Mouse (Mus musculus) testis, adult 2 months (tissue): ENCODE measurements at regions not wholly inside any gene's neighbourhood (a gene's known extent, or its start where the extent isn't known, plus 50 kb on each side); places are given as distances from the start of the nearest gene placed in this dataset.

Experiments
- H3K27ac ChIP-seq: fragments of 200-500 bp; 2 replicates; pipeline ENCODE4 v1.5.1; 2012; ENCODE audit warnings: low read depth, low read length; ENCODE audit not compliant: control insufficient read depth, insufficient read depth
- H3K27me3 ChIP-seq: fragments of 200-500 bp; 2 replicates; pipeline ENCODE4 v1.6.1; 2012; ENCODE audit warnings: mild to moderate bottlenecking, low read length, moderate library complexity; ENCODE audit not compliant: control insufficient read depth, insufficient read depth
- H3K36me3 ChIP-seq: fragments of 200-500 bp; 2 replicates; pipeline ENCODE4 v1.6.1; 2012; ENCODE audit warnings: mild to moderate bottlenecking, low read length; ENCODE audit not compliant: control insufficient read depth, insufficient read depth
- H3K4me1 ChIP-seq: fragments of 200-500 bp; 2 replicates; pipeline ENCODE4 v1.6.1; 2012; ENCODE audit warnings: low read length; ENCODE audit not compliant: control insufficient read depth, insufficient read depth
- H3K4me3 ChIP-seq: fragments of 200-500 bp; 2 replicates; pipeline ENCODE4 v1.5.1; 2012; ENCODE audit warnings: low read depth, mild to moderate bottlenecking, low read length, moderate library complexity, mixed read lengths; ENCODE audit not compliant: control insufficient read depth
- CTCF ChIP-seq: fragments of 200-500 bp; IDR thresholded peaks from 2 replicates; pipeline ENCODE4 v1.5.1; 2012; ENCODE audit warnings: low read depth, mild to moderate bottlenecking, inconsistent platforms, low read length, moderate library complexity; ENCODE audit not compliant: control insufficient read depth, insufficient read depth, insufficient replicate concordance
- POLR2A ChIP-seq: fragments of 200-500 bp; IDR thresholded peaks from 2 replicates; pipeline ENCODE4 v1.6.1; 2012; ENCODE audit warnings: low read depth, mild to moderate bottlenecking, inconsistent platforms, low read length, moderate library complexity; ENCODE audit not compliant: control insufficient read depth

GRCm38 (mm10) chr13:44280296-44280695 lies 449.0 kb upstream of the Jarid2 start:
- Histone ChIP-seq H3K36me3 (no peaks in the 10 kb centered on the region), H3K27me3 (no peaks in the 10 kb centered on the region), H3K27ac (no peak overlapping the region), H3K4me1 (no peaks in the 10 kb centered on the region), H3K4me3 (no peak overlapping the region)
- no peak for TF ChIP-seq CTCF
- TF ChIP-seq POLR2A = no peak

GRCm38 (mm10) chr13:44281796-44282195 lies 447.5 kb upstream of the Jarid2 start:
- Histone ChIP-seq H3K27ac (no peak overlapping the region), H3K36me3 (no peaks in the 10 kb centered on the region), H3K4me3 (no peak overlapping the region), H3K27me3 (no peaks in the 10 kb centered on the region), H3K4me1 (no peaks in the 10 kb centered on the region)
- TF ChIP-seq POLR2A = no peak
- TF ChIP-seq CTCF = no peak

GRCm38 (mm10) chr13:44282306-44282705 lies 447.0 kb upstream of the Jarid2 start:
- H3K27ac ChIP-seq = no peak overlapping the region
- H3K4me1 ChIP-seq = no peaks in the 10 kb centered on the region
- no peak overlapping the region for H3K4me3 ChIP-seq
- H3K27me3 ChIP-seq = no peaks in the 10 kb centered on the region
- no peak for TF ChIP-seq CTCF
- no peak for TF ChIP-seq POLR2A
- no peaks in the 10 kb centered on the region for H3K36me3 ChIP-seq

GRCm38 (mm10) chr13:44282731-44283571 lies 446.3 kb upstream of the Jarid2 start:
- H3K27ac ChIP-seq = no peak overlapping the region
- no peaks in the 10 kb centered on the region for H3K27me3 ChIP-seq
- no peak overlapping the region for H3K4me3 ChIP-seq
- H3K36me3 ChIP-seq = no peaks in the 10 kb centered on the region
- H3K4me1 ChIP-seq = no peaks in the 10 kb centered on the region
- TF ChIP-seq POLR2A (no peak), CTCF (no peak)

GRCm38 (mm10) chr13:44285881-44286280 lies 443.4 kb upstream of the Jarid2 start:
- H3K27me3 ChIP-seq = no peaks in the 10 kb centered on the region
- no peaks in the 10 kb centered on the region for H3K4me1 ChIP-seq
- no peaks in the 10 kb centered on the region for H3K36me3 ChIP-seq
- no peak overlapping the region for H3K4me3 ChIP-seq
- TF ChIP-seq POLR2A = no peak
- no peak for TF ChIP-seq CTCF
- no peak overlapping the region for H3K27ac ChIP-seq

GRCm38 (mm10) chr13:44290199-44290598 lies 439.1 kb upstream of the Jarid2 start:
- no peaks in the 10 kb centered on the region for H3K4me1 ChIP-seq
- no peaks in the 10 kb centered on the region for H3K27me3 ChIP-seq
- H3K36me3 ChIP-seq = no peaks in the 10 kb centered on the region
- TF ChIP-seq POLR2A (no peak), CTCF (peak; percentile 80; the same call in 1 of the 2 replicates)
- H3K27ac ChIP-seq = no peak overlapping the region
- no peak overlapping the region for H3K4me3 ChIP-seq

- H3K4me1 ChIP-seq = no peaks in the 10 kb centered on the region
- H3K4me3 ChIP-seq = no peak overlapping the region
- H3K36me3 ChIP-seq = no peaks in the 10 kb centered on the region
- no peaks in the 10 kb centered on the region for H3K27me3 ChIP-seq
- H3K27ac ChIP-seq = no peak overlapping the region
- TF ChIP-seq POLR2A (no peak), CTCF (no peak)
Measured at GRCm38 (mm10) chr13:44292476-44293056, 436.7 kb upstream of the Jarid2 start.
